Mouse (Mus musculus) megakaryocyte, embryonic 14.5 days (primary cell): ENCODE data around the gene Gm49366.

Experiments used
- FLI1 ChIP-seq: IDR thresholded peaks from 2 replicates; pipeline ENCODE4 v1.6.1; 2012; ENCODE audit warnings: low read length, inconsistent platforms, mixed read lengths
- GATA1 ChIP-seq: IDR thresholded peaks from 3 replicates; pipeline ENCODE4 v1.6.1; 2012; ENCODE audit warnings: mixed read lengths, low read length, inconsistent platforms, borderline replicate concordance

DNA sequence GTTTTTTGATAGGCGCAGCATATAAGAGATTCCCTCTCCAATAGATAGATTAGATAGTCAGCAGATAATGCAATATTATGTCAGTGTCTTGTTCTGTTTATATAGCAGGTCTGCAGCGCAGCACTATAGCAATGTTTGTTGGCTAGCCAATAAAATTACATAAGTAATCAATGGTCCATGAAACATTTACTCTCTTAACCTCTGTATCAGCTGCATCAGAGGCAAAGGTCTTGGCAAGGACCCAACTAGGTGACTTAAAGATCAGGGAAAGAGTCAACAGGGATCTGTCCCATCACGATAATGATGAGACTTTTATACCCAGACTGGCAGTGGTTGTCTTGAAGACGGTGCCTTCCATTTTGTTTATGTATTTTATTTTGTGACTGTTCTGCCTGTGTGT lies 5.9 kb upstream of the Gm49366 start:
- no peak for TF ChIP-seq GATA1
- no peak for TF ChIP-seq FLI1
